Mouse (Mus musculus) MN1 (cell line): ENCODE measurements at regions not wholly inside any gene's neighbourhood (a gene's known extent, or its start where the extent isn't known, plus 50 kb on each side); places are given as distances from the start of the nearest gene placed in this dataset.
"Not testable (repeated sequence)": the region's sequence is repeated elsewhere in the genome, so short reads cannot be mapped to it uniquely, and the experiment has no call there.

Experiments
- DNase-seq: peaks from one replicate; pipeline ENCODE4 v3.0.0-alpha.2; 2016; ENCODE audit warnings: low spot score

- DNase-seq: no peak
Observed at GRCm38 (mm10) chr4:23567827-23568226, 928.4 kb upstream of the Mms22l start.

GRCm38 (mm10) chr4:23573013-23573412 is 923.2 kb upstream of the Mms22l start:
- DNase-seq: no peak

GRCm38 (mm10) chr4:23587412-23587811 is 908.8 kb upstream of the Mms22l start:
- DNase-seq: no peak

- no peak for DNase-seq
Observed at GRCm38 (mm10) chr4:23590883-23591282, 905.4 kb upstream of the Mms22l start.

GRCm38 (mm10) chr4:23591593-23591992 is 904.7 kb upstream of the Mms22l start:
- DNase-seq: no peak

GRCm38 (mm10) chr4:23600070-23600469 is 896.2 kb upstream of the Mms22l start:
- DNase-seq: no peak

- DNase-seq: no peak
Observed at GRCm38 (mm10) chr4:23601426-23602293, 894.6 kb upstream of the Mms22l start.

GRCm38 (mm10) chr4:23602294-23602932 is 893.8 kb upstream of the Mms22l start:
- no peak for DNase-seq

GRCm38 (mm10) chr4:23607348-23607747 is 888.9 kb upstream of the Mms22l start:
- no peak for DNase-seq

GRCm38 (mm10) chr4:23621208-23621607 is 875.0 kb upstream of the Mms22l start:
- DNase-seq: no peak

GRCm38 (mm10) chr4:23622231-23622630 is 874.0 kb upstream of the Mms22l start:
- DNase-seq: no peak

- no peak for DNase-seq
Observed at GRCm38 (mm10) chr4:23636231-23636928, 859.9 kb upstream of the Mms22l start.

GRCm38 (mm10) chr4:23636929-23637235 is 859.4 kb upstream of the Mms22l start:
- DNase-seq: no peak

GRCm38 (mm10) chr4:23656671-23657070 is 839.6 kb upstream of the Mms22l start:
- not testable (repeated sequence) for DNase-seq

GRCm38 (mm10) chr4:23668896-23669295 is 827.4 kb upstream of the Mms22l start:
- no peak for DNase-seq

- DNase-seq: no peak
Observed at GRCm38 (mm10) chr4:23703626-23704025, 792.6 kb upstream of the Mms22l start.

- DNase-seq: no peak
Observed at GRCm38 (mm10) chr4:23710716-23711115, 785.5 kb upstream of the Mms22l start.

- DNase-seq: no peak
Observed at GRCm38 (mm10) chr4:23713781-23714415, 782.4 kb upstream of the Mms22l start.

- DNase-seq: no peak
Observed at GRCm38 (mm10) chr4:23727846-23728245, 768.4 kb upstream of the Mms22l start.

GRCm38 (mm10) chr4:23732471-23732870 is 763.8 kb upstream of the Mms22l start:
- no peak for DNase-seq

- DNase-seq: no peak
Observed at GRCm38 (mm10) chr4:23744079-23744478, 752.2 kb upstream of the Mms22l start.

- DNase-seq: no peak
Observed at GRCm38 (mm10) chr4:23758005-23758404, 738.2 kb upstream of the Mms22l start.
